Mouse (Mus musculus) splenic B cell, adult 2 months (primary cell): ENCODE measurements around the gene Zfp131.
"Not testable (repeated sequence)": the region's sequence is repeated elsewhere in the genome, so short reads cannot be mapped to it uniquely, and the experiment has no call there.

Source experiments
- DNase-seq: peaks from one replicate; pipeline ENCODE4 v3.0.0-alpha.2; 2011; ENCODE audit warnings: low read depth, low spot score
- H3K27me3 ChIP-seq: 2 replicates; pipeline ENCODE4 v1.6.1; 2012; ENCODE audit warnings: mild to moderate bottlenecking, low read length, moderate library complexity, mixed read lengths; ENCODE audit not compliant: control insufficient read depth, poor library complexity, insufficient read depth, severe bottlenecking
- H3K36me3 ChIP-seq: 2 replicates; pipeline ENCODE4 v1.6.1; 2012; ENCODE audit warnings: mild to moderate bottlenecking, low read length, moderate library complexity, mixed read lengths; ENCODE audit not compliant: control insufficient read depth, poor library complexity, insufficient read depth, severe bottlenecking

Zfp131 gene

GRCm38 (mm10) chr13:119790761-119791579 lies at the start of gene Zfp131:
TSS of gene Zfp131 (minus strand) at chr13:119790889.
- DNase-seq = peak; percentile 97
- Histone ChIP-seq H3K36me3 (no peaks in the 10 kb centered on the region; the same call in 1 of the 2 replicates), H3K27me3 (no peaks in the 10 kb centered on the region)

- H3K36me3 ChIP-seq, DNase-seq: not testable (repeated sequence)
Measured at GRCm38 (mm10) chr13:119839982-119840381, 49.3 kb upstream of the Zfp131 start.

GRCm38 (mm10) chr13:119837719-119838337 lies 47.1 kb upstream of the Zfp131 start:
- peak; percentile 25 for DNase-seq

More at GRCm38 (mm10) chr13:119839982-119840381, 49.3 kb upstream of the Zfp131 start:
- H3K27me3 ChIP-seq = not testable (repeated sequence)

GRCm38 (mm10) chr13:119836324-119836811 lies 45.7 kb upstream of the Zfp131 start:
- H3K27me3 ChIP-seq, H3K36me3 ChIP-seq: not testable (repeated sequence)
- peak; percentile 10 for DNase-seq

More at GRCm38 (mm10) chr13:119837719-119838337, 47.1 kb upstream of the Zfp131 start:
- not testable (repeated sequence) for H3K27me3 ChIP-seq, H3K36me3 ChIP-seq

- H3K36me3 ChIP-seq, H3K27me3 ChIP-seq: not testable (repeated sequence)
- peak; percentile 44 for DNase-seq
Measured at GRCm38 (mm10) chr13:119835320-119836056, 44.8 kb upstream of the Zfp131 start, which contains the start of gene D13Ertd608e. TSS of gene D13Ertd608e (plus strand) at chr13:119836006.

- H3K36me3 ChIP-seq, H3K27me3 ChIP-seq, DNase-seq: not testable (repeated sequence)
Measured at GRCm38 (mm10) chr13:119830116-119830515, 39.4 kb upstream of the Zfp131 start, which contains the start of gene AF067063. TSS of gene AF067063 (minus strand) at chr13:119830216.

- no peaks in the 10 kb centered on the region for H3K36me3 ChIP-seq
- H3K27me3 ChIP-seq = no peaks in the 10 kb centered on the region
- no peak for DNase-seq
Measured at GRCm38 (mm10) chr13:119817579-119818206, 27.0 kb upstream of the Zfp131 start.

GRCm38 (mm10) chr13:119816798-119817197 lies 26.1 kb upstream of the Zfp131 start:
- H3K27me3 ChIP-seq = no peaks in the 10 kb centered on the region
- DNase-seq = no peak
- H3K36me3 ChIP-seq = no peaks in the 10 kb centered on the region

GRCm38 (mm10) chr13:119810031-119810430 lies 19.3 kb upstream of the Zfp131 start:
- DNase-seq = no peak
- H3K36me3 ChIP-seq = no peaks in the 10 kb centered on the region
- no peaks in the 10 kb centered on the region for H3K27me3 ChIP-seq

GRCm38 (mm10) chr13:119808937-119809336 lies 18.2 kb upstream of the Zfp131 start:
- Histone ChIP-seq H3K36me3 (no peaks in the 10 kb centered on the region), H3K27me3 (no peaks in the 10 kb centered on the region)
- no peak for DNase-seq

GRCm38 (mm10) chr13:119797656-119798055 lies 7.0 kb upstream of the Zfp131 start:
- no peak for DNase-seq
- Histone ChIP-seq H3K36me3 (no peaks in the 10 kb centered on the region), H3K27me3 (no peaks in the 10 kb centered on the region)

GRCm38 (mm10) chr13:119792791-119793404 lies 2.2 kb upstream of the Zfp131 start:
- Histone ChIP-seq H3K36me3 (no peaks in the 10 kb centered on the region), H3K27me3 (no peaks in the 10 kb centered on the region)
- DNase-seq = no peak

- H3K36me3 ChIP-seq = no peaks in the 10 kb centered on the region; the same call in 1 of the 2 replicates
- DNase-seq = peak; percentile 29
- H3K27me3 ChIP-seq = no peaks in the 10 kb centered on the region
Measured at GRCm38 (mm10) chr13:119791580-119792135, 969 bp upstream of the Zfp131 start.
